Mouse (Mus musculus) liver, adult 2 months (tissue): ENCODE measurements around the gene Mrm1. TPM values are rescaled to one million over a fixed set of nuclear protein-coding genes. Genes with fewer than 3 reads are reported as not detected.
A peak's percentile ranks its signal among the peaks of the same experiment; 100 is the strongest.

ENCODE experiments used
- DNase-seq: peaks from one replicate; pipeline ENCODE4 v3.0.0-alpha.2; 2011; ENCODE audit warnings: low read depth, low spot score; ENCODE audit errors: extremely low read depth
- H3K27ac ChIP-seq: fragments of 200-500 bp; replicated peaks from 2 replicates; pipeline ENCODE4 v1.5.1; 2012; ENCODE audit warnings: low read depth, mild to moderate bottlenecking, control low read depth, inconsistent platforms, low read length; ENCODE audit not compliant: insufficient read depth
- H3K27me3 ChIP-seq: fragments of 200-500 bp; 2 replicates; pipeline ENCODE4 v1.6.1; 2012; ENCODE audit warnings: mild to moderate bottlenecking, moderate library complexity, low read length, inconsistent platforms; ENCODE audit not compliant: control insufficient read depth, insufficient read depth
- H3K36me3 ChIP-seq: fragments of 200-500 bp; 2 replicates; pipeline ENCODE4 v1.6.1; 2012; ENCODE audit warnings: low read length, inconsistent platforms; ENCODE audit not compliant: control insufficient read depth, insufficient read depth
- H3K4me1 ChIP-seq: fragments of 200-500 bp; 2 replicates; pipeline ENCODE4 v1.6.1; 2011; ENCODE audit warnings: low read length; ENCODE audit not compliant: control insufficient read depth, insufficient read depth
- H3K4me3 ChIP-seq: fragments of 200-500 bp; 2 replicates; pipeline ENCODE4 v1.5.1; 2011; ENCODE audit warnings: low read depth, mild to moderate bottlenecking, control low read depth, low read length, moderate library complexity; ENCODE audit not compliant: insufficient read depth
- H3K79me2 ChIP-seq: fragments of 200-500 bp; 2 replicates; pipeline ENCODE4 v1.6.1; 2012; ENCODE audit warnings: inconsistent platforms, mild to moderate bottlenecking, low read length, moderate library complexity; ENCODE audit not compliant: control insufficient read depth, insufficient read depth
- H3K9ac ChIP-seq: fragments of 200-500 bp; 2 replicates; pipeline ENCODE4 v1.6.1; 2012; ENCODE audit warnings: low read depth, mild to moderate bottlenecking, control low read depth, inconsistent platforms, low read length
- CTCF ChIP-seq: fragments of 200-500 bp; IDR thresholded peaks from 2 replicates; pipeline ENCODE4 v1.5.1; 2011; ENCODE audit warnings: low read depth, low read length, control low read depth
- POLR2A ChIP-seq: fragments of 200-500 bp; IDR thresholded peaks from 2 replicates; pipeline ENCODE4 v1.6.1; 2011; ENCODE audit warnings: low read length, control low read depth; ENCODE audit not compliant: insufficient read depth; ENCODE audit errors: extremely low read depth
- WGBS: fragments of 180-500 bp; shearing (Covaris S2); methylation state at CpG from one replicate; pipeline ENCODE4 v1.1.7; 2018; 5-methylcytosine and 5-hydroxymethylcytosine counted together
- polyA plus RNA-seq: library from polyadenylated mRNA; depleted of rRNA; stranded (reverse); fragments of >200 nt; gene quantifications from 2 replicates; pipeline ENCODE4 v1.2.3, GENCODE M21; 2012
- total RNA-seq: library from RNA; depleted of rRNA; stranded (reverse); fragments of >200 nt; gene quantifications from 2 replicates; pipeline ENCODE4 v1.2.3, GENCODE M21; 2014

Mrm1 gene
- total and polyA plus RNA-seq, 2 experiments, result 2.6 to 3.9 TPM

DNA sequence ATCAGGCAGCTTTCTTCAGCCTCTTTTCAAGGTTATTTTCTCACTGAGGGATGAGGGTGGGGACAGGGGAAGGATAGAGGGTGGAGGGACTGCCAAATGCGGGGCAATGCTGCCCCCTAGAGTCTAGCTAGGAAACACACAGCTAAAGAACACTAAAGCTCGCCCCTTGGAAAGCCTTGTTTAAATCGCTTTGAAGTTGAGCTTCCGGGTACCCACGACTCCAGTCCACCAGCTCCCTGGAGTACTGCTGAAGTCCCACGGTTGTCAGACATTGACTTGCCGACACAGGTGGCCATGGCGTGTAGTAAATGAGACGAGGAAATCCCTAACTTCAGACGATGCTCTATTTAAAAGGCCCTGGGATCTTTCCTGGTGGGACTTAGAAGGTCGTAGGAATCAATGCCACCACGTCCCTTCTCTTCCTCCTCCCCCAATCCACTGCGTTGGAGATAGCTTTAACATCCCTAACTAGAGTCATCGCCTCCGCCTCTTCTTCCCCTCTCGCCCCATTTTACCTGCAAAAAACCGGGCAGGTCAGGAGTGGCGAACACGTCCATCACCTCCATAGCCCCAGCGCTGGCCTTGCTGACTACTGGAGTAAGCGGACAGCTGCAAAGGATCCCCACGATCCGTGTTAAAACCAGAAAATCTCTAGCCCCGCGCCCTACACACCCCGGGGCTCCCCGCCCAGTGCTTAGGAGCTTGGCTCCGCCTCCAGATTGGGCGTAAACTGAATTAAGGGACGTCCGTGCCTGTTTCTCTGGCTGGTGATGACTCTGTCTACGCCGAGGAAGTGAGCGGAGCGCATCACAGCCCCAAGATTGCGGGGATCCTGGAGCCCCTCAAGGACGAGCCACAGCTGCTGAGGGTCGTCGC is 992 bp downstream of the Mrm1 start:
- 0 out of 2 replicates have a peak, but pooled peaks have one; percentile 40 for TF ChIP-seq POLR2A
- TF ChIP-seq CTCF, result peak; percentile 80
- peak; percentile 68 for DNase-seq
- Histone ChIP-seq H3K27ac (peak overlapping the region; percentile 72), H3K36me3 (no peaks in the 10 kb centered on the region), H3K27me3 (no peaks in the 10 kb centered on the region), H3K4me1 (peaks cover 6% of the 10 kb centered on the region; the same call in 1 of the 2 replicates), H3K79me2 (no peaks in the 10 kb centered on the region), H3K4me3 (peak overlapping the region; percentile 81), H3K9ac (peak overlapping the region; percentile 73)
- WGBS, result 1% methylated on average over 39 of the region's 39 CpGs

DNA sequence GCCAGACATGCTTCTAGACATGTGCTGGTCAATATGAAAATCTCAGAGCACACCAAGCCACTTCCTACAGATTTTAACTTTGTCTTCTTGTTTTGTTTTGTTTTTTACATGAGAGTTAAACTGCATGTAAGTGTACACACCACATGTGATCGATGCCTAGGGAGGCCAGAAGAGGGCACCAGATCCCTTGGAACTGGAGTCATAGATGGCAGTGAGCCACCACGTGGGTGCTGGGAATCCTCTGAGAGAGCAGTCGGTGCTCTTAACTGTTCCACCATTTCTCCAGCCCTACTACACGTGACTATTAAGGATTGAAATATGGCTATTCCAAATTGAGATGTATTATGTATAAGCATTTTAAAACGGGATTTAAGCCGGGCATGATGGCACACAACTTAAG is 2.0 kb downstream of the Mrm1 start:
- TF ChIP-seq POLR2A, result no peak
- peak; percentile 48 for TF ChIP-seq CTCF
- no peak for DNase-seq
- H3K36me3 ChIP-seq, result no peaks in the 10 kb centered on the region
- H3K79me2 ChIP-seq, result no peaks in the 10 kb centered on the region
- H3K4me3 ChIP-seq, result no peak overlapping the region
- 85% methylated on average over 6 of the region's 6 CpGs for WGBS
- H3K9ac ChIP-seq, result no peak overlapping the region
- H3K4me1 ChIP-seq, result peaks cover 6% of the 10 kb centered on the region; the same call in 1 of the 2 replicates
- no peak overlapping the region for H3K27ac ChIP-seq
- no peaks in the 10 kb centered on the region for H3K27me3 ChIP-seq

DNA sequence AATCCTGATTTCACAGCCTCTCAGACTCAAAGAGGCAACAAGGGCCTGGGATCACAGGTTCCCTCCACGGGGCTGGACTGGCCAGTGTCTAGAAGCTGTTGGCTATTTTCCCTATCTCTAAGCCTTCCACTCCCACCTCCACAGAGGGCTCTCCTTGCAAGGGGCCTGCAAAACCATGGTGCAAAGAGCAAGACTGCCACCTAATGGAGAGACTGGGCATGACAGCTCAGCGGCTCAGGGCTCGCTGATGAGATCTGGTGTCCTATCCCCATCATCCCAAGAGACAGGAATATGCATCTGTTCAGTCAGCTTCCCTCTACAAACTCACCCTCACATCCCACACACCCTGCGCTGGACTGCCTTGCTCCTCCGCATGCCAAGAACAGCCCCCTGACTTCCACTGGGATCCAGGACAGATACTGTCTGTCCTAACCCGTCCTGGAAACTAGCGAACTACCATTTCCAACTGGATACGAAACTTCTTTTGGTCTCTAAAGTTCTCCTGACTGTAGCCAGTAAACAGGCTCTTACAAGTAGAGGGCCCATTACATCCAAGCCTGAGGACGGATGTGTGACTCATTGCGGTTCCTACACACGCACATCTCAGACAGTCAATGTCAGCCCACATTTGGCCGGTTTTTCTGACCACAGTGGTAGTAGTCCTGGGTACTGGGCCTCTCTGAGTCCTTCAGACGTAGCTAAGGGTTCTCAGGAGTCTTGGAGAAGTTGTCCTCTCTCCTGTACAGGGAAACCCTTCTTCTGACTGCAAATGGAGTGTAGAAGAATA is 5.4 kb downstream of the Mrm1 start:
- no peaks in the 10 kb centered on the region for H3K79me2 ChIP-seq
- H3K4me1 ChIP-seq, result peaks cover 3% of the 10 kb centered on the region; the same call in 1 of the 2 replicates
- no peak overlapping the region for H3K9ac ChIP-seq
- H3K27me3 ChIP-seq, result no peaks in the 10 kb centered on the region
- no peaks in the 10 kb centered on the region for H3K36me3 ChIP-seq
- no peak for TF ChIP-seq POLR2A
- TF ChIP-seq CTCF, result peak; percentile 98
- H3K4me3 ChIP-seq, result no peak overlapping the region
- 67% methylated on average over 13 of the region's 13 CpGs for WGBS
- no peak for DNase-seq
- no peak overlapping the region for H3K27ac ChIP-seq

DNA sequence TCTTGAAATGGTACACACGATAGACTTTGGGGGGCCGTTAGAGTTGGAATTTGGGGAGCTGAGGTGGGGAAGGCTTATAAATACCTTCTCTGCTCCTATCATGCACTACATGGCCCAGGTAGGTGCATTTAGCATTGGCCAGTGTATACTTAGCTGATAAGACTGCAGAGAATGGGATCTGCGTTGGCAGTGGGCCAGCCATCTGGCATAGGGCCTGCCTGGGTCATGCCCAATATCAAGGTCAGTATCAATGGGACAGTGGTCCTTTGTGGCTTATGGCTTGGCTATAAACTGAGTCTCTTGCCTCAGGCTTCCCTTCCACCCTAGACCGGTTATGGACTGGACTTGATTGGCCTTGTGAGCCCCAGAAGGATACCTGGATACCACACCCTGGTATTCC is 14.9 kb downstream of the Mrm1 start:
- Histone ChIP-seq H3K79me2 (no peaks in the 10 kb centered on the region), H3K36me3 (no peaks in the 10 kb centered on the region), H3K9ac (no peak overlapping the region), H3K27ac (no peak overlapping the region), H3K4me3 (no peak overlapping the region), H3K4me1 (no peaks in the 10 kb centered on the region), H3K27me3 (no peaks in the 10 kb centered on the region)
- WGBS, result 84% methylated on average over 4 of the region's 4 CpGs
- DNase-seq, result no peak
- no peak for TF ChIP-seq CTCF
- TF ChIP-seq POLR2A, result no peak

DNA sequence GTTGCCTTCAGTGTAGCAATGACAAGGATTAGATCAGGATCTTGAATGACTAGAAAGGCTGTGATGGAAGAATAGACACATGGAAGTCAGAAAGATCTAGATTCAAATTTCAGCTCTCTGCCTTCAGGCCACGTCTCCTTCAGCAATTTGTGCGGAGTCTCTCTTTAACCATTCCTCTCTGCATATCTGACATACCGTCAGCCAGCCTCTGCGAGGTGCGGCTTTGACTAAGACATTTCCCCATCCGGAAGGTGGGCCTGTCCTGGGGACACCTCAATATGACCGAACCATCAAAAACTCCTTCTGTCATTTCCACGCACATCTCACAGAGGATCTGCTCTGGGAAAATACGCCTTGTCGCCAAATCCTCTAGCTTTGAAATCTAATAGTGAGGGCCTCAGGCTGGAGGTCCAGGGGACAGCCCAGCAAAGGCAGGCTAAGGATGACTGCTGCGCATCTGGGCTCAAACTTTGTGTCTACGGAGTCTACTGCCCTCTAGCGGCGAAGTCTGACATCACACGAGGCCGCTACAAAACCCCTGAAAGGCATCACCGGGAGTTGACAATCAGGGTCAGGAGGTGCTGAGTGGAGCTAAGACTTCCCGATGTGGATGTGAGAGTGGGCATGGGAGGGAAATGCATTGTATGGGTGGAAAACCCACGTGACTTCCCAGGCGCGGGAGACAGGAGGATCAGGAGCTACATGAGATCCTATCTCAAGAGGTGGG is 21.5 kb downstream of the Mrm1 start:
- H3K79me2 ChIP-seq, result no peaks in the 10 kb centered on the region
- H3K4me1 ChIP-seq, result no peaks in the 10 kb centered on the region
- no peak overlapping the region for H3K4me3 ChIP-seq
- whole genome bisulfite sequencing, result 25% methylated on average over 21 of the region's 21 CpGs
- peak; percentile 16 for DNase-seq
- no peaks in the 10 kb centered on the region for H3K27me3 ChIP-seq
- H3K36me3 ChIP-seq, result no peaks in the 10 kb centered on the region
- TF ChIP-seq CTCF (peak; percentile 88), POLR2A (no peak)
- no peak overlapping the region for H3K9ac ChIP-seq
- no peak overlapping the region for H3K27ac ChIP-seq
